Mouse (Mus musculus): ENCODE measurements around the gene Dis3l2.

DNA sequence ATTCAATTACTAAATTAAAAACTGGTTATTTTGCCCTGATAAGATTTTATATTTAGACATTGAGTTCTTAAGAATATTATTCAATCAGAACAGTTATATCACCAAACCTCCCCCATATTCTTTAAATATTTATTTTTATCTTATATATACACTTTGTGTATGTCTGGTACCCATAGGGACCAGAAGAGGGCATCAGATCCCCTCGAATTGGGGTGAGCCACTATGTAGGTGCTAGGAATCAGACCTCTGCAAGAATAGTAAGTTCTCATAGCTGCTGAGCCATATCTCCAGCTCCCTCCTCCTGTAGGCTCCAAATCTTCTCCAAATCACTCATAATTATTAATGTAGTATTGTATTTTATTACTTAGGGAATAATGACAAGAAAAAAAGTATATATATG lies 269.1 kb downstream of the Dis3l2 start:
- TF ChIP-seq MAFK (IDR thresholded peaks at IDR 0.05; ENCODE audit: insufficient read depth, low read depth, low read length), result no peak
- TF ChIP-seq ZC3H11A (IDR thresholded peaks at IDR 0.05; ENCODE audit: borderline replicate concordance, low read depth, low read length), result no peak
- TF ChIP-seq ZNF384 (IDR thresholded peaks at IDR 0.05; ENCODE audit: low read depth, low read length), result no peak
- TF ChIP-seq HCFC1 (IDR thresholded peaks at IDR 0.05; ENCODE audit: borderline replicate concordance, insufficient read depth, low read length), result no peak
- TF ChIP-seq CHD2 (IDR thresholded peaks at IDR 0.05; ENCODE audit: low read depth, low read length), result no peak

Data from ES-E14 (cell line).